20 mouse cellular contexts compared by ENCODE assay signal in genomic region chr16:84706571-84706970, GRCm38 (mm10). TPM values are rescaled to one million over a fixed set of nuclear protein-coding genes. Genes with fewer than 3 reads are reported as not detected.
A peak's percentile ranks its signal among the peaks of the same experiment; 100 is the strongest.
DNase-seq lines count a peak whose midpoint lies in the region; ATAC-seq lines count a peak whose summit lies in the region.
"Had no signal": no experiment of that assay in that cellular context is flagged by ENCODE, and none has a peak within 500 bp of the region (broad histone marks: within the 10 kb centered on the region; RNA-seq: fewer than 3 reads in every experiment).

No protein-coding gene starts in this region.

- peaks cover 39% of the 10 kb centered on the region for H3K27me3 ChIP-seq in megakaryocyte, embryonic 14.5 days (replicated peaks)
- H3K27me3 ChIP-seq in neural tube, embryonic 15.5 days (replicated peaks): peaks cover 25% of the 10 kb centered on the region
- H3K27me3 ChIP-seq: Patski had no signal

- no peak for ATAC-seq in megakaryocyte, adult 5-6 weeks (ENCODE audit: poor library complexity, severe bottlenecking)
- no peak for ATAC-seq in neural tube, embryonic 15.5 days (ENCODE audit: low FRiP score)
- ATAC-seq: activated CD4-positive, CD25-positive, alpha-beta regulatory T cell, adult 4 months; forebrain, embryonic 13.5 days; forebrain, embryonic 15.5 days; forebrain, postnatal 0 days; Patski had no signal

- peaks cover 11% of the 10 kb centered on the region for H3K4me1 ChIP-seq in megakaryocyte, embryonic 14.5 days
- peaks cover 9% of the 10 kb centered on the region for H3K4me1 ChIP-seq in neural tube, embryonic 15.5 days
- H3K4me1 ChIP-seq: embryonic facial prominence, embryonic 12.5 days had no signal

- WGBS in neural tube, embryonic 15.5 days: 86% methylated on average over 6 of the region's 6 CpGs

- H3K27ac ChIP-seq in neural tube, embryonic 15.5 days (replicated peaks): no peak overlapping the region
- H3K27ac ChIP-seq: embryonic facial prominence, embryonic 10.5 days; embryonic facial prominence, embryonic 12.5 days; forebrain, embryonic 13.5 days; forebrain, embryonic 15.5 days had no signal

- no peak overlapping the region for H3K4me2 ChIP-seq in neural tube, embryonic 15.5 days
- H3K4me2 ChIP-seq: embryonic facial prominence, embryonic 12.5 days; forebrain, embryonic 13.5 days; forebrain, embryonic 15.5 days had no signal

- no peaks in the 10 kb centered on the region for H3K9me3 ChIP-seq in megakaryocyte, embryonic 14.5 days
- no peaks in the 10 kb centered on the region for H3K9me3 ChIP-seq in neural tube, embryonic 15.5 days (replicated peaks)
- H3K9me3 ChIP-seq: embryonic facial prominence, embryonic 10.5 days; embryonic facial prominence, embryonic 12.5 days; forebrain, embryonic 13.5 days; forebrain, embryonic 15.5 days had no signal

- no peak overlapping the region for H3K9ac ChIP-seq in neural tube, embryonic 15.5 days (replicated peaks)
- H3K9ac ChIP-seq: embryonic facial prominence, embryonic 12.5 days; forebrain, embryonic 13.5 days; forebrain, embryonic 15.5 days; forebrain, postnatal 0 days had no signal

- DNase-seq in cerebellum, postnatal 14 days: peak; percentile 49 to 51
- DNase-seq in cerebellum, postnatal 36 days: no peak
- peak; percentile 20 for DNase-seq in induced T-regulatory cell, adult 2 months (ENCODE audit: low read depth)
- DNase-seq: adrenal gland, adult 8-10 months; adrenal gland, postnatal 14 days; adrenal gland, postnatal 36 days; cerebellum, adult 11-12 months; cerebellum, adult 2 months; cerebellum, adult 9-11 months; forebrain, postnatal 0 days had no signal

- no peaks in the 10 kb centered on the region for H3K36me3 ChIP-seq in megakaryocyte, embryonic 14.5 days (replicated peaks; ENCODE audit: low read length)
- no peaks in the 10 kb centered on the region for H3K36me3 ChIP-seq in neural tube, embryonic 15.5 days
- H3K36me3 ChIP-seq: embryonic facial prominence, embryonic 10.5 days; embryonic facial prominence, embryonic 12.5 days; forebrain, embryonic 15.5 days; G1E had no signal

- peak overlapping the region; percentile 72 for H3K4me3 ChIP-seq in megakaryocyte, embryonic 14.5 days (replicated peaks)
- no peak overlapping the region for H3K4me3 ChIP-seq in neural tube, embryonic 15.5 days (replicated peaks)
- H3K4me3 ChIP-seq: embryonic facial prominence, embryonic 10.5 days; embryonic facial prominence, embryonic 12.5 days; forebrain, embryonic 13.5 days; forebrain, embryonic 15.5 days had no signal

RNA-seq across cellular contexts. Expression of gene Mrpl39, which starts 29.0 kb away (rescaled TPM):
- 12.7 and 117 TPM in 2 replicates for polyA plus RNA-seq in megakaryocyte, embryonic 14.5 days (2012; ENCODE audit: insufficient read depth, low replicate concordance)
- total RNA-seq in megakaryocyte, adult 5-6 weeks (2015): 26.1 and 29.2 TPM in 2 replicates
- 37.8 and 41.1 TPM in 2 replicates for total RNA-seq in megakaryocyte, adult 5-6 weeks (2017)
- 38.7 and 39.6 TPM in 2 replicates for polyA plus RNA-seq in neural tube, embryonic 15.5 days (2015; fragmentation: Nextera tagmentation; extraction: Ambion mirVana)

Comparison
In these comparisons a context has a peak if more than half of its experiments do, and no peak if none do; other contexts are left out.
1. DNase-seq: peak in cerebellum, postnatal 14 days (2 of 2) and induced T-regulatory cell, adult 2 months (single experiment); none in cerebellum, postnatal 36 days (0 of 2).